Mouse (Mus musculus) T-cell, adult 2 months (primary cell): ENCODE data around the gene Syt14.

Experiments used
- DNase-seq: peaks from one replicate; pipeline ENCODE4 v3.0.0; 2022; ENCODE audit warnings: low spot score

Gene Syt14

GRCm38 (mm10) chr1:192987203-192987602 lies 48.4 kb downstream of the Syt14 start:
- DNase-seq, result no peak

- no peak for DNase-seq
Measured at GRCm38 (mm10) chr1:192986481-192986880, 49.1 kb downstream of the Syt14 start.

- DNase-seq, result no peak
Measured at GRCm38 (mm10) chr1:192984333-192984732, 51.2 kb downstream of the Syt14 start.

GRCm38 (mm10) chr1:192981658-192982057 lies 53.9 kb downstream of the Syt14 start:
- DNase-seq, result no peak

GRCm38 (mm10) chr1:192981120-192981519 lies 54.5 kb downstream of the Syt14 start:
- DNase-seq, result no peak

GRCm38 (mm10) chr1:192962323-192962722 lies 73.3 kb downstream of the Syt14 start:
- no peak for DNase-seq

- DNase-seq, result no peak
Measured at GRCm38 (mm10) chr1:192947839-192948173, 87.8 kb downstream of the Syt14 start.

GRCm38 (mm10) chr1:192947170-192947838 lies 88.3 kb downstream of the Syt14 start:
- DNase-seq, result no peak

- no peak for DNase-seq
Measured at GRCm38 (mm10) chr1:192939033-192939432, 96.5 kb downstream of the Syt14 start.

GRCm38 (mm10) chr1:192937956-192938355 lies 97.6 kb downstream of the Syt14 start:
- no peak for DNase-seq

GRCm38 (mm10) chr1:192931797-192932196 lies 103.8 kb downstream of the Syt14 start:
- DNase-seq, result no peak

GRCm38 (mm10) chr1:192912101-192912728 lies 123.4 kb downstream of the Syt14 start:
- DNase-seq, result no peak

GRCm38 (mm10) chr1:192901516-192901915 lies 134.1 kb downstream of the Syt14 start:
- no peak for DNase-seq

- no peak for DNase-seq
Measured at GRCm38 (mm10) chr1:192900913-192901312, 134.7 kb downstream of the Syt14 start.

- no peak for DNase-seq
Measured at GRCm38 (mm10) chr1:192898742-192899141, 136.8 kb downstream of the Syt14 start.

- no peak for DNase-seq
Measured at GRCm38 (mm10) chr1:192897218-192897617, 138.4 kb downstream of the Syt14 start.

GRCm38 (mm10) chr1:192896076-192896475 lies 139.5 kb downstream of the Syt14 start:
- DNase-seq, result no peak

GRCm38 (mm10) chr1:192890716-192891115 lies 144.9 kb downstream of the Syt14 start:
- DNase-seq, result no peak

GRCm38 (mm10) chr1:192882617-192883295 lies 152.8 kb downstream of the Syt14 start:
- no peak for DNase-seq

- no peak for DNase-seq
Measured at GRCm38 (mm10) chr1:192880130-192880529, 155.4 kb downstream of the Syt14 start.

- DNase-seq, result no peak
Measured at GRCm38 (mm10) chr1:192879086-192879580, 156.4 kb downstream of the Syt14 start.

- DNase-seq, result no peak
Measured at GRCm38 (mm10) chr1:192872841-192873240, 162.7 kb downstream of the Syt14 start.

- DNase-seq, result no peak
Measured at GRCm38 (mm10) chr1:192869761-192870160, 165.8 kb downstream of the Syt14 start.
